Mouse (Mus musculus): Measurements from ENCODE around the gene Zswim3. TPM values are rescaled to one million over a fixed set of nuclear protein-coding genes. Genes with fewer than 3 reads are reported as not detected.
A peak's percentile ranks its signal among the peaks of the same experiment; 100 is the strongest.

The Zswim3 gene
- polyA plus RNA-seq, 1 experiment from 2014 or later, result 13.3 TPM

GRCm38 (mm10) chr2:164767812-164768540, 36.9 kb upstream of the Zswim3 start:
- no peak overlapping the region for H3K4me3 ChIP-seq (ENCODE audit: low read depth, low read length)
- H3K4me1 ChIP-seq (replicated peaks; ENCODE audit: control insufficient read depth, insufficient read depth, low read length), result peaks cover 3% of the 10 kb centered on the region; the same call in 1 of the 2 replicates
- WGBS, result 94% methylated on average over 15 of the region's 15 CpGs
- H3K9me3 ChIP-seq (ENCODE audit: control insufficient read depth, low read length), result no peaks in the 10 kb centered on the region
- no peak overlapping the region for H3K9ac ChIP-seq (ENCODE audit: low read depth, low read length)
- ATAC-seq (ENCODE audit: low FRiP score), result no peak
- 0 out of 2 replicates have a peak, but pooled peaks cover 3% of the 10 kb centered on the region for H3K36me3 ChIP-seq (ENCODE audit: control insufficient read depth, insufficient read depth, low read length)
- no peak overlapping the region for H3K27ac ChIP-seq (ENCODE audit: low read depth, low read length)
- H3K27me3 ChIP-seq (ENCODE audit: control insufficient read depth, insufficient read depth, low read length), result no peaks in the 10 kb centered on the region
- DNase-seq (ENCODE audit: low spot score), result no peak
- H3K4me2 ChIP-seq (replicated peaks; ENCODE audit: low read depth, low read length), result no peak overlapping the region

- peaks cover 3% of the 10 kb centered on the region; the same call in 1 of the 2 replicates for H3K4me1 ChIP-seq (replicated peaks; ENCODE audit: control insufficient read depth, insufficient read depth, low read length)
- no peaks in the 10 kb centered on the region for H3K27me3 ChIP-seq (ENCODE audit: control insufficient read depth, insufficient read depth, low read length)
- H3K36me3 ChIP-seq (ENCODE audit: control insufficient read depth, insufficient read depth, low read length), result 0 out of 2 replicates have a peak, but pooled peaks cover 3% of the 10 kb centered on the region
- peak within 1 kb of the TSS; percentile 91 for H3K9ac ChIP-seq (ENCODE audit: low read depth, low read length)
- peak within 1 kb of the TSS; percentile 25; the same call in 1 of the 2 replicates for H3K27ac ChIP-seq (ENCODE audit: low read depth, low read length)
- WGBS, result 3% methylated on average over 53 of the region's 53 CpGs
- peak; percentile 97 for DNase-seq (ENCODE audit: low spot score)
- peak within 1 kb of the TSS; percentile 85 for H3K4me2 ChIP-seq (replicated peaks; ENCODE audit: low read depth, low read length)
- H3K9me3 ChIP-seq (ENCODE audit: control insufficient read depth, low read length), result no peaks in the 10 kb centered on the region
- H3K4me3 ChIP-seq (ENCODE audit: low read depth, low read length), result peak within 1 kb of the TSS; percentile 83
- ATAC-seq (ENCODE audit: low FRiP score), result peak; percentile 99
Measured at GRCm38 (mm10) chr2:164769258-164770037, 35.5 kb upstream of the Zswim3 start, which contains the start of gene Ube2c. Gene Ube2c (plus strand): TSS chr2:164769898.

GRCm38 (mm10) chr2:164770279-164770678, 34.6 kb upstream of the Zswim3 start:
- no peak; the same call in 1 of the 2 replicates for ATAC-seq (ENCODE audit: low FRiP score)
- H3K27me3 ChIP-seq (ENCODE audit: control insufficient read depth, insufficient read depth, low read length), result no peaks in the 10 kb centered on the region
- DNase-seq (ENCODE audit: low spot score), result peak; percentile 20
- H3K36me3 ChIP-seq (ENCODE audit: control insufficient read depth, insufficient read depth, low read length), result 0 out of 2 replicates have a peak, but pooled peaks cover 3% of the 10 kb centered on the region
- H3K9me3 ChIP-seq (ENCODE audit: control insufficient read depth, low read length), result no peaks in the 10 kb centered on the region
- H3K4me2 ChIP-seq (replicated peaks; ENCODE audit: low read depth, low read length), result peak overlapping the region; percentile 85
- H3K4me1 ChIP-seq (replicated peaks; ENCODE audit: control insufficient read depth, insufficient read depth, low read length), result peaks cover 3% of the 10 kb centered on the region; the same call in 1 of the 2 replicates
- peak overlapping the region; percentile 25; the same call in 1 of the 2 replicates for H3K27ac ChIP-seq (ENCODE audit: low read depth, low read length)
- H3K9ac ChIP-seq (ENCODE audit: low read depth, low read length), result peak overlapping the region; percentile 91
- peak overlapping the region; percentile 83 for H3K4me3 ChIP-seq (ENCODE audit: low read depth, low read length)
- 5% methylated on average over 15 of the region's 15 CpGs for WGBS

- Histone ChIP-seq H3K9me3 (ENCODE audit: control insufficient read depth, low read length) (no peaks in the 10 kb centered on the region), H3K4me3 (ENCODE audit: low read depth, low read length) (peak overlapping the region; percentile 83), H3K36me3 (ENCODE audit: control insufficient read depth, insufficient read depth, low read length) (0 out of 2 replicates have a peak, but pooled peaks cover 3% of the 10 kb centered on the region), H3K4me2 (replicated peaks; ENCODE audit: low read depth, low read length) (peak overlapping the region; percentile 85), H3K27me3 (ENCODE audit: control insufficient read depth, insufficient read depth, low read length) (no peaks in the 10 kb centered on the region), H3K9ac (ENCODE audit: low read depth, low read length) (peak overlapping the region; percentile 91), H3K27ac (ENCODE audit: low read depth, low read length) (no peak overlapping the region), H3K4me1 (replicated peaks; ENCODE audit: control insufficient read depth, insufficient read depth, low read length) (peaks cover 3% of the 10 kb centered on the region; the same call in 1 of the 2 replicates)
- no peak for DNase-seq (ENCODE audit: low spot score)
- no peak for ATAC-seq (ENCODE audit: low FRiP score)
- 87% methylated on average over 8 of the region's 8 CpGs for WGBS
Measured at GRCm38 (mm10) chr2:164771123-164771522, 33.8 kb upstream of the Zswim3 start.

GRCm38 (mm10) chr2:164773229-164773988, 31.5 kb upstream of the Zswim3 start:
- Histone ChIP-seq H3K27ac (ENCODE audit: low read depth, low read length) (no peak overlapping the region), H3K9me3 (ENCODE audit: control insufficient read depth, low read length) (no peaks in the 10 kb centered on the region), H3K4me3 (ENCODE audit: low read depth, low read length) (no peak overlapping the region), H3K36me3 (ENCODE audit: control insufficient read depth, insufficient read depth, low read length) (0 out of 2 replicates have a peak, but pooled peaks cover 3% of the 10 kb centered on the region), H3K27me3 (ENCODE audit: control insufficient read depth, insufficient read depth, low read length) (no peaks in the 10 kb centered on the region), H3K9ac (ENCODE audit: low read depth, low read length) (no peak overlapping the region), H3K4me2 (replicated peaks; ENCODE audit: low read depth, low read length) (no peak overlapping the region), H3K4me1 (replicated peaks; ENCODE audit: control insufficient read depth, insufficient read depth, low read length) (peaks cover 3% of the 10 kb centered on the region; the same call in 1 of the 2 replicates)
- 81% methylated on average over 14 of the region's 14 CpGs for WGBS
- ATAC-seq (ENCODE audit: low FRiP score) (no peak), DNase-seq (ENCODE audit: low spot score) (no peak)

- Histone ChIP-seq H3K9me3 (ENCODE audit: control insufficient read depth, low read length) (no peaks in the 10 kb centered on the region), H3K9ac (ENCODE audit: low read depth, low read length) (no peak overlapping the region), H3K27me3 (ENCODE audit: control insufficient read depth, insufficient read depth, low read length) (no peaks in the 10 kb centered on the region), H3K4me1 (replicated peaks; ENCODE audit: control insufficient read depth, insufficient read depth, low read length) (peaks cover 3% of the 10 kb centered on the region; the same call in 1 of the 2 replicates), H3K36me3 (ENCODE audit: control insufficient read depth, insufficient read depth, low read length) (0 out of 2 replicates have a peak, but pooled peaks cover 3% of the 10 kb centered on the region), H3K4me3 (ENCODE audit: low read depth, low read length) (no peak overlapping the region), H3K27ac (ENCODE audit: low read depth, low read length) (no peak overlapping the region), H3K4me2 (replicated peaks; ENCODE audit: low read depth, low read length) (no peak overlapping the region)
- DNase-seq (ENCODE audit: low spot score), result no peak
- ATAC-seq (ENCODE audit: low FRiP score), result no peak
- WGBS, result 89% methylated on average over 5 of the region's 5 CpGs
Measured at GRCm38 (mm10) chr2:164773989-164774364, 30.9 kb upstream of the Zswim3 start.

- H3K4me2 ChIP-seq (replicated peaks; ENCODE audit: low read depth, low read length), result no peak overlapping the region
- 84% methylated on average over 6 of the region's 6 CpGs for WGBS
- 0 out of 2 replicates have a peak, but pooled peaks cover 3% of the 10 kb centered on the region for H3K36me3 ChIP-seq (ENCODE audit: control insufficient read depth, insufficient read depth, low read length)
- H3K4me3 ChIP-seq (ENCODE audit: low read depth, low read length), result no peak overlapping the region
- no peaks in the 10 kb centered on the region; the same call in 1 of the 2 replicates for H3K4me1 ChIP-seq (replicated peaks; ENCODE audit: control insufficient read depth, insufficient read depth, low read length)
- no peaks in the 10 kb centered on the region for H3K27me3 ChIP-seq (ENCODE audit: control insufficient read depth, insufficient read depth, low read length)
- H3K27ac ChIP-seq (ENCODE audit: low read depth, low read length), result no peak overlapping the region
- H3K9me3 ChIP-seq (ENCODE audit: control insufficient read depth, low read length), result no peaks in the 10 kb centered on the region
- ATAC-seq (ENCODE audit: low FRiP score), result no peak
- DNase-seq (ENCODE audit: low spot score), result no peak
- no peak overlapping the region for H3K9ac ChIP-seq (ENCODE audit: low read depth, low read length)
Measured at GRCm38 (mm10) chr2:164776130-164776529, 28.8 kb upstream of the Zswim3 start.

- H3K4me2 ChIP-seq (replicated peaks; ENCODE audit: low read depth, low read length), result no peak overlapping the region
- WGBS, result 69% methylated on average over 17 of the region's 17 CpGs
- no peak overlapping the region for H3K4me3 ChIP-seq (ENCODE audit: low read depth, low read length)
- no peaks in the 10 kb centered on the region for H3K9me3 ChIP-seq (ENCODE audit: control insufficient read depth, low read length)
- no peaks in the 10 kb centered on the region for H3K27me3 ChIP-seq (ENCODE audit: control insufficient read depth, insufficient read depth, low read length)
- H3K9ac ChIP-seq (ENCODE audit: low read depth, low read length), result no peak overlapping the region
- DNase-seq (ENCODE audit: low spot score), result no peak
- no peak for ATAC-seq (ENCODE audit: low FRiP score)
- no peak overlapping the region for H3K27ac ChIP-seq (ENCODE audit: low read depth, low read length)
- no peaks in the 10 kb centered on the region for H3K4me1 ChIP-seq (replicated peaks; ENCODE audit: control insufficient read depth, insufficient read depth, low read length)
- 0 out of 2 replicates have a peak, but pooled peaks cover 3% of the 10 kb centered on the region for H3K36me3 ChIP-seq (ENCODE audit: control insufficient read depth, insufficient read depth, low read length)
Measured at GRCm38 (mm10) chr2:164776801-164777200, 28.1 kb upstream of the Zswim3 start.
